Mouse (Mus musculus) c-Kit-positive CD71-positive TER-119-positive erythroid progenitor cells, embryonic 14.5 days (primary cell): Measurements from ENCODE around the gene Rnf144b.

Source experiments
- DNase-seq: peaks from one replicate; pipeline ENCODE4 v3.0.0-alpha.2; 2013; ENCODE audit warnings: low spot score

Rnf144b gene

DNA sequence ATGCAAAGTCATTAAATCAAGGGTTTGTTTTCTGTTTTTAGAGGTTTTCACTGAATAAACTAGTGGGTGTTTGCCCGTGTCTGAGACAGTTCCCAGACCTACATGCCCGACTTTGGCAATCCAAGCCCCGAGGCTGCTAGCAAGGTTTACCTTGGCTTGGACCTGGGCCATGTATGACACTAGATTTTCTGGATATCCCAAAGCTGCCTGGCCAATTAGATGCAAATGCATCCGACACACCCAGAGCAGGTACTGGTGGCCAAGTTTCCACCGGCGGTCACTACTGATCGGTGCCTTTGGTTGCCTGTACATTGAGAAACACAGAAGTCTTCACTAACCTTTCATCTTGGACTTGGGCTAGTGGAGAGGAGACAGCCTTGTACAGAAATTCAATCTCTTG is 144.0 kb downstream of the Rnf144b start:
- no peak for DNase-seq

GRCm38 (mm10) chr13:47268227-47268626 is 145.8 kb downstream of the Rnf144b start:
- DNase-seq = no peak

DNA sequence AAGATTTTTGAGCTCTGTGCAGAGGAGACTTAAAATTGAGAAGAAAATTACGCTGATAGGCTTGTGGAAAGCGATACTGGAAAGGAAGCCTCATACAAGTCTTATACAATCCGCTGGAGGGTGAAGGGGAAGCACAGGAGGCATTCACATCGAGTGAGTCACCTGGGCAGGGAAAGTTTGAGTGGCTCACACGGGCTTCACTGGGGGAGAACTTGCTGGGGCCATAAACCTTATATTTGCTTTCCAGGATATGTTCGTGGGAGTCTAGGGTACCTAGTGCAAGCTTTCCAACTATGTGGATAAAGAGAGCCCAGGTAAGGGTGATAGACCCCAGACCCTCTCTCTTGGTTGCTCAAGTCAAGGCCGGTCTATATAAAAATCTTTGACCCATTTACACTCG is 150.5 kb downstream of the Rnf144b start:
- no peak for DNase-seq

DNA sequence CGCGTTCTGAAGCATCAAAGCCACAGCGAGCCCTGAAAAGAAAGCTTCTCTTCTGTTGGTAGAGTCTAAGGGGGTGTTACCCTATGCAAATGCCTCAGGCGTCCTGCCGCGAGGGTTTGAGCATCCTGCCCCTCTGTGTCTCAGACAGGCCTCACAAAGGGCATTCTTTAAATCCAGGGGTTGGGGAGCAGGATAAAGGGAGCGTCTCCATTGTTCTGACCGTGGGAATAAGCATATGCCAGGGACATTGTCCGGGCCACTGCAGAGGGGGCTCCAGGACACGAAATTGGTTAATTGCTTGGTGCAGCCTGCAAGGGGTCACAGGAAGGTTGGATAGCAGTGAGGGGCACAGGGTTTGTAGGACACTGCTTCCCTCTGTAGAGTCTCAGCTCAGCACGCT is 151.0 kb downstream of the Rnf144b start:
- DNase-seq = no peak

DNA sequence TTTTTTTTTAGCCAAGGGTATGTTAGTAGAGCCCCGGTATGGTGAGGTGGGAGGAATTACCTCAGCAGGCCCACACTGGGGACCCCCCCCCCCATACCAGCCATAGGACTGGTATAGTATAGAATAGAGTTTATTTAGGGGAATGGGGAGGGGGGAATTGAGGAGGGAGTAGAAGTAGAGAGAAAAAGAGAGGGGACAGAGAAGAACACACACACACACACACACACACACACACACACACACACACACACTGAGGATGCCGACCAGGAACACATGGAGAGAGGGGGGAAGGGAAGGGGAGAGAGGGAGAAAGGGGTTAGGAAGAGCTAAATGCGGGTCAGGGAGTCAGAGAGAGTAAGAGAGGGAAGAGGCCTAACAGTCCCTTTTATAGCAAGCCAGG is 151.7 kb downstream of the Rnf144b start:
- DNase-seq = no peak

DNA sequence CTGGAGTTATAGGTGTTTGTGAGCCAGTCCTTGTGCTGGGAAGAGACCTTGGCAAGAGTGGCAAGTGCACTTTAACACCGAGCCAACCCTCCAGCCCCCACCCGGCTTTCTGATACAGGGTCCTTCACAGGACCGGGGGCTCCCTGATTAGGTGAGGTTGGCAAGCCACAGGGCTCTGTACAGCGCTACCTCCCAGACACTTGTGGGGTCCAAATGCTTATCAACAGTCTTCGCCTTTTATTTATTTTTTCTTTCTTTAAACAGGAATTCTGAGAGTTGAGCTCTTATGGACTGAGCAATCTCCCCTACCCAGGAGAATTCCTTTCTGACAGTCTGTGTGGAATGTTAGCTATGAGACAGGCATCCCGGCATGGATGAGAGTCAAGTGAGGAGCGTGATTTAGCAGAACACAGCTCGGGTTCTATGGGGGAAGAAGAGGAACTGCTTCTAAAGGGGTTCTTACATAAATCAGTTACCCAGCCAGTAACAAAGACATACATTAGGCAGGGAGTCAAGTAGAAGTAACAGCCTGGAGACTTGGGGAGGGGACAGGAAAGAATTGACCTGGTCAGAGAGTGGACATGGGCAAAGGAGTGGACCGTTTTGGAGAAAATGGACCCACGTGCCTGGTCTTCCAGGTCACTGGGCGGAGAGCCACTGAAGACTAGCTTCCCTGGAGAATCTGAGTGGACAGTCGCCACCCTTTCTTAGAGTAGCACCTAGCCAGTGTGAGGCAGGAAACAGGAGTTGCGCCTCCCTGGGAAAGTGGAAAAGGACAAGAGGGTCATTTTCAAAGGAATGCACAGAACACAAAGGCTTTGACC is 154.8 kb downstream of the Rnf144b start:
- no peak for DNase-seq

DNA sequence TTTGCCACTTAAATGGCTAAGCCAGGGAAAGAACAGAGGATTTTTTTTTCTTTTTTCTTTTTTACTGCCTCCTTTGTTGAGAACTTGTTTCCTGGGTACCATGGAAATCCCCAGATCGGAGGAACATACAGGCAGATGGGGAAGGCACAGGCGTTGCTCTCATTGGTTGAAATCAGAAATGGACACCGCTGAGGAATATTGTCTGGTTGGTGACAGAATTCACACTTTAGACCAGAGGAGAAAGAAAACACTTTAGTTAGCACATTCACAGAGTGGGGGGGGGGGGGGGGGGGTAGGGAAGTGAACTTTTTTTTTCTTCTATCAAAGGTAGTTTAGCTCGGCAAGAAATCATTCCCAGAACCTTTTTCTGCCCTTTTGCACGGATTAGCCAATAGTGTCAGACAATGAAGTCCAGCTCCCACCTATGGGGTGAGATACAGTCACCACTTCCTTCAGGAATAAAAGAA is 155.4 kb downstream of the Rnf144b start:
- no peak for DNase-seq

DNA sequence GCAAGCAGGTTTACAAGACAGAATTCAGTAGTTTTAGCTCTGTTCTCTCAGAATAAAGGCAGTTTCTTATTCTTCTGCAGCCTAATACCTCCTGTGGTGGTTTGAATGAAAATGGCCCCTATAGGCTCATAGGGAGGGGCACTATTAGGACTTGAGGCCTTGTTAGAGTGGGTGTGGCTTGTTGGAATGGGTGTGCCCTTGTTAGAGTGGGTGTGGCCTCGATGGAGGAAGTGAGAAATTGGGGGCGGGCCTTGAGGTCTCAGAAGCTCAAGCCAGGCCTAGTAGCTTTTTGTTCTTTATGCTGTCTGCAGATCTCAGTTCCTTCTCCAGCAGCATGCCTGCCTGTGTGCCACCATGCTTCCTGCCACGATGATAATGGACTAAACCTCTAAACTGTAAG is 159.8 kb downstream of the Rnf144b start:
- peak; percentile 10 for DNase-seq

DNA sequence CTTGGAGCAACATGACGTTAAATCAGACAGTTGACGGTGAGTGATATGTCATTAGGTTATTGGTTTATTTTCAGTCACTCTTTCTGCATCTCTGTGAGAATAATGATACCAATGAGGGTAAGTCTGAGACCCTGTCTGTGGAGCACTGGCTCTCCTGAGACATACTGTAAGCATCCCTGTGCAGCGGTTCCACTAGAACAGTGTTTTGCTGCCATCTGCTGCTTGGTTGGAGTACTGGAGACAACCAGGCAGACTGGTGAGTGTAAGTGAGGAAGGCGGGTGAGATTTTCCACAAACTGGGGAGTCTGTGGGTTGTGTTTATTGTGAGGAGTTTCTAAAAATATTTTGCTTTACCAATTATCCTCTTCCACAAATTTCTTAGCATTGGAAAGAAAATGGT is 166.0 kb downstream of the Rnf144b start:
- DNase-seq = peak; percentile 38

DNA sequence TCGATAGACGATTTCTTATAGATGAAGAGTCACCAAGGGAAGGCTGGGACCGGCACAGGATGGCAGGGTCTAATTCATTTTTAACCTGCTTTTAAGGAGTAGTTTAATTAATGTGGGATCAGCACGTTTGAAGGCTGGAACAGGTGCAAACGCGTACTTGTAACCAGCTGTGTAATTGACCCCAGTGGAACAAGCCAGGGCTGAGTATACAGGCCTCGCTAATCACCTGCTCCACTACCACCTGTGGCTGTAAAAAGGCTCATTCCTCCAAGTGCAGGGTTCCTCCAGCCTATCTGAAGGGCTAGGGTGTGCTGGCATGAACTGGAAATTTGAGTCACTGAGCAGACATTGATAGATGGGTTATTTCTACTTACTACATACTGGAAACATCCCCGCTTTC is 174.0 kb downstream of the Rnf144b start:
- no peak for DNase-seq
